Mouse (Mus musculus): Measurements from ENCODE around the gene Cntnap2.

Gene Cntnap2

DNA sequence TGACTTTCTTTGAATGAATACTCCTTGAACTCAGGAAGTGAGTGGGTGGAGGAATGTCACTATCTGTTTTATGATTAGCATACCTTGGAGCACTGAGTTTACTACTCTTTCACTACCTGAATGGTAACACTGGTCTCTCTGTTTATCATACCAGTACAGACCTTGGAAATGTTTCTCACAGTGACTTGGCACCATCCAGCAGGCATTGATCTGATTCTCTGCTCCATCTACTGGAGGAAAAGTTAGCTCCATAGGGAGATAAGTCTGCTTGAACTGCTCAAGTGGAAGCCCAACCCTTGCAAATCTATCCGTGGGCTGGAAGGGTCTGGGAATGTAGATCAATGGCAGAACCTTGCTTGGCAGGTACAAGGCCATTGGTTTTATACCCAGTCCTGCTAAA, 2235.3 kb downstream of the Cntnap2 start:
- no peak for DNase-seq (ENCODE audit: low read depth, low spot score)

DNA sequence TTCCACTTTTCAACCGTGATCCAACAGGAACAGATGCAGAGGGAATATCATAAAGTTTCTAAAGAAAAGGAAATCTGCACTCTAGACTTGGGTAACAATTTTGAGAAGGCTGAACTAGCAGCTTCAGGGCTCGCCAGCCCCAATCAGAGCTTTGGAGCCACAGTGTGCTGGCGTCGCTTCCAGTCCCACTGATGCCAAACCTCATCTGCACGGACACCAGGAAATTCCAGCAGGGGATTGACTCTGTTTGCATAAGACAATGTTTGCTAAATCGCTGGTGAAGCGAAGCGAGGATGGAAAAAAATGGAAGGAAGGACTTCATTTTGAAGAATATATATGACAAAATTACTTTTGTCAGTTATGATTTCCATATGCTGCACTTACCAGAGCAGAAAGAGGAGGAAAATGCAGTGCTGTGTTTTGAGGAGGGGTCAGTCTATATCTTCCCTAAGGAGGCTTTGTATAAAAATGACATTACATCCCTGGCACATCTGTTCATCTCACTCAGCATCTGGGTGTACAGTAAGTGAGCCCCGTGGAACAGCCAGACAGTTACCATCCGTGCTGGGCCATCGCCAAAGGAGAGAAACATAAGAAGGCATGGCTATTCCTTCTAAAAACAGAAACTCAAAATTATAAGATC, 2245.8 kb downstream of the Cntnap2 start:
- DNase-seq (ENCODE audit: low read depth, low spot score) = no peak

DNA sequence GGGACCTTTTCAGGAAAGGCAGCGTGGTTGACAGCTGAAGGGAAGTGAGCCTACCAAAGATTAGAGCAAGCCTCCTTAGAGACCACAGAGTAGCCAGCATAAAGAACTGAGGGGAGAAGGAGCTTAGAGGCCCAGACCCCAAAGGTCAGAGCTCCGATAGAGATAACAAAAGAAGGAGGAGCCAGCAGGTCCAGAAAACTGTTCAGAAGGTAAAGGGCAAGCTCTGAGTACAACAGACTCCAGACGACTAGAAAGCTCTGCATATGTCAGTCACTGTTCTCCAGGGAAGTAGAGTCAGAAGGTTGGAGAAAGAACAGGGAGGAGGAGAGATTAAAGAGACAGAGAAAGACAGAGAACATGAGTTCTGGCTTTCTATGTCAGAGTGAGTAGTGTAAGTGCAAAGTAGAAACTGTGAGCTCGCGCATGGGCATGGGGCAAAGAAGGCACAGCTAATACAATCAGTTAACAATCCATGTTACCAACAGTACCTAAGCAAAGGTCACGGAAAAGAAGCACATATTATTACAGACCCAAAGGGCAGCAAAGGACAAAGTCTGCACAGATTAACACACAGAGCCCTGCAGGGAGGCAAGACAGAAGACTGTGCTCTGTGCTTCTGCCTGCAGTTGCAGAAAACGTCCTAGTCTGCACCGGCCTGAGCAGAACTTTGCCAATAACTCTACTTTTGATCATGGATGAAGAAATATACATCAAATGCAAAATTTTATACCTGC, 2247.1 kb downstream of the Cntnap2 start:
- DNase-seq (ENCODE audit: low read depth, low spot score) = no peak

DNA sequence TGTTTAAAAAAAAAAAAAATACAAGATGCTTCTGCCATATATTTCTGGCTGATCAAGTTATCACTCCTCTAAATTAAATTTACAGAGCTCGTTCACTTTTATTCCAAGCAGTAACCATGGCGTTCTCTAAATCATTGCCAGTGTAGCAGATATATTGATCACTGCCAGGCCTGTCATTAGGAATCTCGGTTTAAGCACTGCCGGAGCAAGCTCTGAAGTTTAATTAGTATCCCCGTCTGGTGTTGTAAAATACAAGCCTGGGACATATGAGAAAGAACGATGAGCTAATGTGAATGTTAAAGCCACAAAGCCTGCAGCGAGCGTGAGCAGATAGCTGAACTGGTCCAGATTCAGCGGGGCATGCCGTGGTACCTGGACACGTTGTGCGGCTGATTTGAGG, 2247.8 kb downstream of the Cntnap2 start:
- DNase-seq (ENCODE audit: low read depth, low spot score) = no peak

DNA sequence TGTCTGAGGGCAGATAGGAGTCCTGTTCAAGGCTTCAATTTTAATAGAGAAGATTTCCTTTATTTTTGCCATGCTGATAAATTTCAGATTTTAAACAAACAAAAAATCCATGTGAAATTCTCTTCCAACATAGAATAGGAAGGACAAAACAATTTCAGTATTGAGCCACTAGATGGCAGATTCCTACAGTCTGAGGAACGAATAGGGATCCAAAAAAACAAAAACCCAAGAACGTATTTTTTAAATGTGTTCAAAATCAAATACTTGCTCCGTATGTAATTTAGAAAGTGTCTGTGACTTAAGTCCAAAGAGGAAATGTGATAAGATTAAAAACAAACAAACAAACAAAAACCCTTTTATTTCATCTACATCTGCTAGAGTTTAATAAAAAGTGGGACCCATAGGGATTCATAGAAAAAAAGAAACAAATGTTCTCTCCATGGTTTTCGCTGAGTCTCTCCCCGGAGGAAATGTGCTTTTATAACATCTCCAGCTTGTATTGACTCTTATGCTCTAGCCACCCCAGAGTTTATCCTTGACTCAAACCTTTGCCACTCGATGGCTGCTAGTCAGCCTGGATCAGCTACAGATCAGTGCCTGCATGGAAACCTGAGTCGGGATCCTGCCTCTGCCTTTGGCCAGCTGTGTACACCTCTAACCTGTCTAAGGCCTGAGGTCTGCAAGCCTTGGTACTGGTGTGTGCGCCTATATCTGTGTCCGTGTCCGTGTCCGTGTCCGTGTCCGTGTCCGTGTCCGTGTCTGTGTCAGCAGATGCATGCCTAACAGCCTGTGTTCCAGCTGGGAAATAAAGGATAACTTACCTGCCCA, 2255.6 kb downstream of the Cntnap2 start:
- DNase-seq (ENCODE audit: low read depth, low spot score) = peak; percentile 59

DNA sequence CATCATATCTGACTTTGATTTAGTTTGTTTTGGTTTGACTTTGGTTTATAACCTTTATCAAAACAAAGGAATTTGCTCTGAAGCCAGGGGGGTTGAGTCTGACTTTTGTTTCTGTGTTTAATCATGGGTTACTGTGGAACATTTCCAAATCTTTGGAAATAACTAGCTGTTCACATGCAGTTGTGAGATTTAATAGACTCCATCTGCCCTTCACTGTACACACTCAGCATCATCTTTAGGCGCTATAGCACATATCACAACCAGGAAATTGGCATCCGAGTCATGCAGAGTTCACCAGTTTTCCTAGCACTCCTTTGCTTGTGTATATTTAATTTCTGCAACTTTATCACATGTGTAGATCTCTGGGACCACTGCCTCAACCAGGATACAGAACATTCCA, 2256.3 kb downstream of the Cntnap2 start:
- DNase-seq (ENCODE audit: low read depth, low spot score) = no peak

DNA sequence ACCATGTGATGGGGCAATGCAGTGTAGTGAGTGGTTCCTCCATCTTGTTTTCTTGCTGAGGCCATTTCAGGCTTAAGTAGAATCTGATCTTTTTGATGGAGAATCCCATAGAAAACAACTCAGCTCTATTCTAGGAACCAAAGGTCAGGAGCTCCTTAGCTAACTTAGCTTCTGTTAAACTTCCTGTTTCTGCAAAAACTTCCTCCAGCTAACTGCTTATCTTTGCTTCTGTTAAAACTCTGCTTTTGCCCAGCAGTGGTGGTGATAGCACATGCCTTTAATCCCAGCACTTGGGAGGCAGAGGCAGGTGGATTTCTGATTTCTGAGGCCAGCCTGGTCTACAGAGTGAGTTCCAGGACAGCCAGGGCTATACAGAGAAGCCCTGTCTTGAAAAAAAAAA, 2258.1 kb downstream of the Cntnap2 start:
- peak; percentile 6 for DNase-seq (ENCODE audit: low read depth, low spot score)

DNA sequence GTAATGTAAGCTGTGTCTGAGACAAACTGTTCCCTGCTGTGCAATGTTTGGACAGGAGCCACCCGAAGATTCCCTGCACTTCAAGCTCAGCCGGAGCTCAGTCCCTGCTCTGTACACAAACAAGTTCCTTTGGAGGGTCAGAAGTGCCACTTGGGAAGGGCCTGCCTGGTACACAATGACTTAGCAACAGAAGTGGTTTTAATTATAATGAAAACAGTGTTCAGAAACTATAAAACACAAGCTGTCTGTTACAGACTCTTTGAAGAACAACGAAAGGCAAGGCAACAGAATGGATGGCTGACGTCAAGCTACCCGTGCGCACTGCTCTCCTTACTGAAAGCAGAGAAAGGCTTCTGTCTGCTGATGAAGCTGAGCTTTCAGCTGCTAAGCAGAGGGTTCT, 2259.5 kb downstream of the Cntnap2 start:
- DNase-seq (ENCODE audit: low read depth, low spot score) = no peak

DNA sequence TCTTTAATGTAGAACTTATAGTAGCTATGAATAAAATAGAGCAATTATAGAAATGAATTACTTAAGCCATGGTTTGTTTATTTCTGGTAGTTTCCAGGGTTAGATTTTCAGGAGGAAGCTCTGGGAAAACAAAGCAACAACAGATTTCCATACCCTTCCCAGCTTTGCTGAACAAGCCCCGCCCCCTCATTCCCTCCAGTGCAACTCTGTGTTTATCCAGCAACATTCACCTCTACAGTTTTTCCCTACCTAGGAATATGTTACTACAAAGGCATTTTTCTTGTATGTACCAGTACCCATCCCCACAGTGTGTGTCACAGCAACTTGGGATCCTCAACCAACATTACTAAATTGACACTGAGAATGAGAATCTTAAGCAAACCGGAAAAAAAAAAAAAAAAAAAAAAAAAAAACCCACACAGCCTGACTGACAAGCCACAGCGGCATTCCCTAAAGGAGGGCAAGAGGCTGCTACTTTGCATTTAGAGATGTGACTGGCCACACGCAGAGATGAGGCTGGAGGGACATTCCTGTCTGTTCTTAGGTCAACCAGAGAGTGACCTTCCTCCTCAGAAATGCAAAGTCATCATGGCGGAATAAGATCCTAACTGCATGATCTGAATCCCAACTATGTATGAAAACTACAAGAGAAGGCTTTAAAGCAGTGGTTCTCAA, 2260.3 kb downstream of the Cntnap2 start:
- no peak for DNase-seq (ENCODE audit: low read depth, low spot score)

DNA sequence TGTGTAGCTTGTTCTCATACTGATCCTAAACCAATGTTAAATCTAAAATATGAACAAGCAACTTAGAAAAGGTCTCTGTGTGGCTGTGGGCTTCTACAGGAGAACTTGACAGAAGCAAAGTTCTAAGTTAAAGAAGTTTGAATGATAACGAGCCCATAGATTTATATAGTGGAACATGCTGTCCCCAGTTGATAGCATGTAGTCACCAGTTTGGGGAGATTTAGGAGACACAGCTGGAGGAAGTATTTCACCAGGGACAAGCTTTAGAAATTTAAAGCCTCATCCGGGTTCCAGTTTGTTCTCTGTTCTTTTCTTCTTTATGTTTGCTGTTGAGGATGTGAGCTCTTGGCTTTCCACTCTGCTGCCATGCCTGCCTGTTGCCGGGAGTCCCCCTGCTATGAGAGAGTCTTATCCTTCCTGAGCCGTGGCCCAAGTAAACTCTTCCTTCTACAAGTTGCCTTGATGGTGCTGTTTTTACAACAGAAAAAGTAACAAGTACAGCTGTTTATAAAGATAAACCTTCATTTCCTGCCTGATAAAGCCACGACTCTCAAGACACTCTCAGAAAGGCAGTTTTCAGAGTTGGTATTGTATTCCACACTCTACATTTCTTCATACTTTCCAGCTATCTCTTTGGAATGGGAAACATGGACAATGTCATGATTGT, 2264.1 kb downstream of the Cntnap2 start:
- DNase-seq (ENCODE audit: low read depth, low spot score) = no peak

DNA sequence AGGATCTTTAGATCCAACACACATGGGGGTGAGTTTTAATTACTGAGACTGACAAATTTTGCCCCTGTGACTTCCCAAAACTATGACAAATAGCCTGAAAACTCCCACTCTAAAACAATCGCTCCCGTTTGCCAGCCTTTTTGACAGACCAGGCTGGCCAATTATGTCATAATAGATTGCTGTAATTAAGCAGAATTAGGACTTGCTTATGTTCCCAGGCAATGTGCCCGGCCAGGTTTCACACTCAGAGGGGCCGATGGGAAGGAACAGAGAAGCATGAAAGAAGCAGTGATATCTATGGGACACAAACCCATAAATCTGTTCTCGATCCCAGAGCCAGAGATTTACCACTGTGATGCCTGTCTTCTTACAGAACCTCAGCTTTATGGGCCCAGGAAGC, 2264.7 kb downstream of the Cntnap2 start:
- DNase-seq (ENCODE audit: low read depth, low spot score) = no peak

DNA sequence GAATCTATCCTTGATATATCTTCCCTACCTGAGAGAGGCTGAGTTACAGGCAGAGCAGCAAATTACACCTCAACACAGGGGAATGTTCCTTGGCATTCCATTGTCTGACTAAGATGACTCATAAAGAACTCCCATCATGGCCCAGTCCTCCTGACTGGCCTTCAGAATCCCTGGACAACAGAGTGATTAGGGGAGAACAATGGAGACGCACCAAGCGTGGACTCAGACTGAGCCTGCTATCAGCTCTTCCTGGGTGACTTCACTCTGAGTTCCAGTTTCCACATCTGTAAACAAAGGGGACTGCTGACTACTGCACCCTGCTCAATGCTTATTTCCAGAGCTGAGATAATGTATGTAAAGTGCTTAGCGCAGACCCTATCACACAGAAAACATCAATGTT, 2269.1 kb downstream of the Cntnap2 start:
- DNase-seq (ENCODE audit: low read depth, low spot score) = no peak

DNA sequence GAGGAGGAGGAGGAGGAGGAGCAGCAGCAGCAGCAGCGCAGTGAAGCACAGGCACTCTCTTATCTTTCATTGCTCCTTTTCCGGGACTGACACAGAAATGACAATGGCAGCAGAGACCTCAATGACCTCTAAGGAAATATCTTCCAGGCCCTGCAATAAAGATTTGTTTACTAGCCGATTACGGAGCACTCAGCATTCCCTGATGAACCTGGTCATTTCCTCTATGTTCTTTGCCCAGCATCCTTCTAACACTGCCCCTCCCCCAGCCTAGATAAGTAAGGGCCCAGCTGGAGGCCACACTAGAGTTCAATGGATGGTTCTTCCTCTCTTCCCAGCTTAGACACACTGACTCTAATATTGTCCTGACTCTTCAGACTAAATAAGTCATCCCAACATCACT, 2270.1 kb downstream of the Cntnap2 start:
- DNase-seq (ENCODE audit: low read depth, low spot score) = no peak

DNA sequence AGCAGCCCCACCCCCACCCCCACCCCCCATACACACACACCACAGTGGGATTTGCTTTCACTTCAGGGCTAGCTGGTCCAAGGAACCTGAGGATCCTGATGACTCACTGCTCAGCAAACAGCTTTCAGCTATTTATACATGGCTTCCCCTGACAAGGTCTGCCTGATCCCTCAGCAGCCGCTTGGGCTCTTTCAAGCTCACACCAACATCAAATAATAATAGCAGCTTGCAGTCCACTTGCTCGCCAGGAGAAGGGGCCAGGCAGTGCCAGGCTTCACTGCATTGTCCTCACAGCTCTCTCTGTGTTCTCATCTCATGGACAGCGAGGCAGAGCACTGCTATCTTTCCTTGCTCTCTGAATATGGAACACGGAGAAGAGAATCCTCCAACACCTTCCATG, 2273.9 kb downstream of the Cntnap2 start:
- no peak for DNase-seq (ENCODE audit: low read depth, low spot score)

DNA sequence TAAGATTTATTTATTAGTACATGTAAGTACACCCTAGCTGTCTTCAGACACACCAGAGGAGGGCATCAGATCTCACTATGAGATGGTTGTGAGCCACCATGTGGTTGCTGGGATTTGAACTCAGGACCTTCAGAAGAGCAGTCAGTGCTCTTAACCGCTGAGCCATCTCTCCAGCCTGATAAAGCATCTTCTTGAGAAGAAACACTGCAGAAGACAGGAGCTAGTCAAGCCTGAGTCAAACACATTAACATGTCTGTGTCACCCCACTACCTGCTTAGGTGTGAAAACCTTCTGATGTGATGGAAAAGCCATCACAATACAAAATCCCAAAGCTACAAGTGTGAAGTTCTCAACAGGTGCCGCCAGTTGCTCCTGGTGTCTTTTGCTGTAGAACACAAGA, 2275.2 kb downstream of the Cntnap2 start:
- no peak for DNase-seq (ENCODE audit: low read depth, low spot score)

DNA sequence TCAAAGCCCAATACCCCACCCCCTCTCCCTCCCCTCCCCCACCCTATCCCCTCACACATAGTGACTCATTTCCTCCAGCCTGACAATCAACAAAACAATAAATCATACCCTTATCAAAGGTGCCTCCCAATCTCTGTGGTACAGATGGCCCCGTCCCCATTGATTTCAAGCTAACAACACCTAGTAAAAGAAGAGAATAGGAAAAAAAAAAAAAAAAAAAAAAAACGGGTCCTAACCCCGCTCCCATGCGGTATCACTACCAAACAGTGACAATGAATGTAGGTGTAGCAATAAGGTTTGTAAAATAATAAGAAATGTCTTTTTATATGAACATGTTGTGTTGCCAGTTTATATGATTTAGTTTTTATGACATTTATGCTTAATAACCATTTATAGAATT, 2278.1 kb downstream of the Cntnap2 start:
- DNase-seq (ENCODE audit: low read depth, low spot score) = no peak

DNA sequence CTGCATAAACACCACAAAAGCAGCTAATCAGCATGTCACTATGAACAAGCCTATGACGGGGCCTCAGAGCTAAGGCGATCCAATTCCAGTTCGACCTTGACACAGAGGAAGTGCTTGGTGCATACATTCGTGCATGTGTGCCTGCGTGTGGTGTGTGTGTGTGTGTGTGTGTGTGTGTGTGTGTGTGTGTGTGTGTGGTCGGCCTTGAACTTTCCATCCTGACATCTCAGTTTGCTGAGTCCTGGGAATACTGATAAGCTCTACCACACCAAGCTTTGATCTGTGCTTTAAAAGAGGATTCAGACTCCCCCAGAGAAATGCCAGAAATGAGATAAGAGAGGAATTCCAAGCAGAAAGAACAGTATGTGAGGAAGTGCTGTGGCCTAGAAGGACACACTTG, 2279.0 kb downstream of the Cntnap2 start:
- DNase-seq (ENCODE audit: low read depth, low spot score) = no peak

DNA sequence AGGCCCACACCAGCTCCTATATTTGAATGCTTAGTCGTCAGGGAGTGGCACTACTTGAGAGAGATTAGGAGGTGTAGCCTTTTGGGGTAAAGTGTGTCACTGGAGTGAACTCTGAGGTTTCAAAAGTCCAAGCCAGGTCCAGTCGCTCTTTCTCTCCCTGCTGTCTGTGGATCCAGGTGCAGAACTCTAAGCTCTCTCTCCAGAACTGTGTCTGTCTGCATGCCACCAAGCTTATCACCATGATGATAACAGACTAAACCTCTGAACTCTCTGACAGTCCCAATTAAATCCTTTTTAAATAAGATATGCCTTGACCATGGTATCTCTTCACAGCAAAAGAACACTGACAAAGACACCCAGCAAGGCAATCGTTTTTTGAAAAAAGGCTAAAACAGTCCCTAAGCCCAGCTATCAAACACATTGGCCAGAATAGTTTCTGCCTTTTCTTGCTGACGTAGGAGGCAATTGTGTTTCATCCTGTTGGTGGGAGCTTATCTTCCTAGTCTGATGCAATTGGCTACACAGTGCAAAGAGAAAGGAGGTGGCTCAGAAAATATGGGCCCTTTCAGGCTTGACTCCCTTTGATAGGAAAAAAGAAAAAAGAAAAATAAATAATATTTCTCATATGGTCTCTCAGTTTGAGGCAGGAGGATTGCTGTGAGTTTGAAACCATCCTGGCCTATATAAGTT, 2281.8 kb downstream of the Cntnap2 start:
- DNase-seq (ENCODE audit: low read depth, low spot score) = no peak

DNA sequence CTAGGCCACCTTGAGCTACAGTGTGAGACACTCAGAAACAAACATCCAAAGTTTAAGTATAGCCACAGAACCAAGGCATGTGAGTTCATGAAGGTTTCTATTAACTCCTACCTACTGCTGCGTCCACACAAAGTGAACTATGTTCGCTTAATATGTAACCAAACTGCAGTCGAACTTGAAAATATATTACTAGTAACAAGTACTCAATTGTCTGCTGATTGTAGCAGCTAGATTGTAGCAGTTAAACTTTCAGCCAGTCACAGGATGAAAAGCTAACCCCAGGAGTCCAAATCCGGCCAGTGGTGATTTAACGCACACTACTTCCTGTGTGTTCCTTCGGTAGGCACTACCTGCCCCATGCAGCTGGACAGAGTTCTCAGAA, 2282.3 kb downstream of the Cntnap2 start:
- no peak for DNase-seq (ENCODE audit: low read depth, low spot score)

DNA sequence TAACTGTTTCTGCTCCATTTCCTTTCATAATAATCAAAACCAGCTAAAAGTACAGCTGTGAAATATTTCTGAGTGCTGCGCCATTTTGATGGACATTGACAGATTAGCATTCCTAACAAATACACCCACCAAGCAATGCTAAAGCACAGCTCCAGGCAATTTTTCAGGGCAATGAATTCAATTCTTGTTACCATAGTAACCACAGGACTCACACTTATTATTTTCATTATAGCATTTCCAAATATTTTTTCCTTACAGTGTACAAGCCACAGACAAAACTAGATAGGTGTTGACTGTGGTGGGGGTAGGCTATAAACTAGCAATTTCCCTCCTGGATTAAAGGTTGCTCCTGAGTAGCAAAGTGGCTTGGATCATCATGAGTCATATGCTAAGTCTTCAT, 2284.1 kb downstream of the Cntnap2 start:
- DNase-seq (ENCODE audit: low read depth, low spot score) = no peak

DNA sequence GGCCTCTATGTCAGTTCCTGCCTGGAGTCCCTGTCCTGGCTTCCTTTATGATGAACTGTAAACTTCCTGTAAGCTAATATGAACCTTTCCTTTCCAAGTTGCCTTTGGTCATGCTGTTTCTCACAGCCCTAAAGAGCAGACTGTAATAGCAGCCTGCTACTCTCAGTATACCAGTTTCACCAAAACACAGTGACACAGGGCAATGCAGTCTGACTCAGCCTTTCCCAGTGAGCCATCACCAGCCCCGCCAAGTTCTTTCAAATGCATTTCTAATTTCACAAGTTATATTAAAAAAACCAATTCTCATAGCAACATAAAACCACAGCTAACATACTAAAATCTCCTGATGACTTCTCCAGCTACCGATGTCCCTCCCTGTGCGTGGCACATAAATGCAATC, 2285.5 kb downstream of the Cntnap2 start:
- no peak for DNase-seq (ENCODE audit: low read depth, low spot score)
